Mouse (Mus musculus): ENCODE measurements around the gene Aox1.
A peak's percentile ranks its signal among the peaks of the same experiment; 100 is the strongest.

GRCm38 (mm10) chr1:58140607-58141006, 110.9 kb downstream of the Aox1 start:
- TF ChIP-seq GATA1 (IDR thresholded peaks at IDR 0.05; ENCODE audit: borderline replicate concordance, low read length) (no peak), CTCF (IDR thresholded peaks at IDR 0.05; ENCODE audit: low read depth, low read length) (0 out of 2 replicates have a peak, but pooled peaks have one; percentile 17), TAL1 (conservative IDR thresholded peaks at IDR 0.05; ENCODE audit: low read depth, low read length) (no peak)
